Mouse (Mus musculus) kidney, postnatal 0 days (tissue): Measurements from ENCODE around the gene Sik1. TPM values are rescaled to one million over a fixed set of nuclear protein-coding genes. Genes with fewer than 3 reads are reported as not detected.

Experiments
- ATAC-seq: fragments of 200-750 bp; cut with Nextera tagmentation; replicated peaks from 2 replicates; pipeline ENCODE4 v1.8.0; 2017; ENCODE audit warnings: low read depth, moderate number of reproducible peaks, moderate TSS enrichment, moderate library complexity; ENCODE audit not compliant: low FRiP score
- DNase-seq: peaks from one replicate; pipeline ENCODE4 v3.0.0-alpha.2; 2016; ENCODE audit warnings: low spot score
- H3K27ac ChIP-seq: fragments of 300-500 bp; sonication (generic); 2 replicates; pipeline ENCODE4 v1.5.1; 2014; ENCODE audit warnings: mild to moderate bottlenecking
- H3K27me3 ChIP-seq: fragments of 300-500 bp; sonication (generic); 2 replicates; pipeline ENCODE4 v1.6.1; 2014; ENCODE audit warnings: low read length, mixed read lengths; ENCODE audit not compliant: insufficient read depth
- H3K36me3 ChIP-seq: fragments of 300-500 bp; sonication (generic); 2 replicates; pipeline ENCODE4 v1.6.1; 2014; ENCODE audit warnings: low read length, mixed read lengths; ENCODE audit not compliant: insufficient read depth
- H3K4me1 ChIP-seq: fragments of 300-500 bp; sonication (generic); replicated peaks from 2 replicates; pipeline ENCODE4 v1.6.1; 2014; ENCODE audit warnings: antibody characterized with exemption, low read length, mixed read lengths; ENCODE audit not compliant: insufficient read depth
- H3K4me2 ChIP-seq: fragments of 300-500 bp; sonication (generic); 2 replicates; pipeline ENCODE4 v1.6.1; 2014; ENCODE audit warnings: mild to moderate bottlenecking, low read length, moderate library complexity, mixed read lengths
- H3K4me3 ChIP-seq: fragments of 300-500 bp; sonication (generic); replicated peaks from 2 replicates; pipeline ENCODE4 v1.5.1; 2014; ENCODE audit warnings: low read depth, low read length
- H3K9ac ChIP-seq: fragments of 300-500 bp; sonication (generic); 2 replicates; pipeline ENCODE4 v1.6.1; 2014; ENCODE audit warnings: low read depth, low read length
- H3K9me3 ChIP-seq: fragments of 300-500 bp; sonication (generic); replicated peaks from 2 replicates; pipeline ENCODE4 v1.6.1; 2016; ENCODE audit warnings: low read length, inconsistent platforms, mixed read lengths
- CTCF ChIP-seq: IDR thresholded peaks from 2 replicates; pipeline ENCODE4 v1.5.1; 2016; ENCODE audit warnings: antibody characterized with exemption, low read depth, mild to moderate bottlenecking, moderate library complexity
- WGBS: fragments of 180-500 bp; shearing (Covaris S2); extraction: QIAGEN DNeasy Blood & Tissue Kit; methylation state at CpG from one replicate; pipeline ENCODE4 v1.1.7; 2014; 5-methylcytosine and 5-hydroxymethylcytosine counted together
- polyA plus RNA-seq: library from polyadenylated mRNA; unstranded; fragments of >200 nt; fragmentation: Nextera tagmentation; extraction: Ambion mirVana; gene quantifications from 2 replicates; pipeline ENCODE4 v1.2.1, GENCODE M21; 2015

Sik1 gene
- polyA plus RNA-seq, 1 experiment from 2014 or later = 17.2 TPM

DNA sequence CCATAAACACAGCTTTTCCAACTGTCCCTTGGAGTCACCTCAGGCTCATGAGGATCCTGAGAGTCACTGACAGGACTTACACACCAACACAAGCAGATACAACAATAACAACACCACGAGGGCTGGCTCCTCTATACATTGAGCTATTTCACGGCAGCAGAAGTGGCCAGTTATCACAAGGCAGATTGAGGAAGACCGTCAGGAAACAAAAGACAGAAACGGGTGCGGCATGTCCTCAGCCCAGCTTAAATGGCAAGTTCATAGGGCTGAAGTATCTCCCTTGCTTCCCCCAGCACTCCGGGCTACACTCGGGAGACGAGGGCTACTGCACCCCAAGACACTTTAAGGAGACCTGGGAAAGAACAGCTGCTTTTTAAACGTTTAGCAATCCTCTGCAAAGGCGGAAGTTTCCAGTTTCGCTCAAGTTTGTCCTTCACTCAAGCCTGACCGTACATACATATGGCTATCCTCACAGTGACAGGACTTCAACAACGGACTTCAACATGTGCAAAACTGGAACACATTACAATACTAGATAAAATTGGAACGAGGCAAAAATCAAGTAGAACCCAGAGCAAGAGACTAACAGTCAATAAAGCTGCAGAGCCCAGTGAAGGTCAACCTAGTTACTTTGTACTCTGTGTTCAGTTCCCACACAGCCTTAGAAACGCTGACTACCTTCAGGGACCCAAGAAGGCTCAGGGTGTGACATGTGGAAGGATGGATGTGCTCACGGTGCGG lies 2.0 kb downstream of the Sik1 start:
- H3K4me2 ChIP-seq = peak overlapping the region; percentile 70
- no peaks in the 10 kb centered on the region for H3K9me3 ChIP-seq
- 22% methylated on average over 17 of the region's 17 CpGs for WGBS
- H3K9ac ChIP-seq = peak overlapping the region; percentile 52; the same call in 1 of the 2 replicates
- H3K4me3 ChIP-seq = peak overlapping the region; percentile 94
- DNase-seq = peak; percentile 70
- H3K27me3 ChIP-seq = no peaks in the 10 kb centered on the region
- peaks cover 27% of the 10 kb centered on the region for H3K4me1 ChIP-seq
- ATAC-seq = no peak
- H3K36me3 ChIP-seq = peaks cover 26% of the 10 kb centered on the region
- TF ChIP-seq CTCF = no peak
- peak overlapping the region; percentile 68 for H3K27ac ChIP-seq

DNA sequence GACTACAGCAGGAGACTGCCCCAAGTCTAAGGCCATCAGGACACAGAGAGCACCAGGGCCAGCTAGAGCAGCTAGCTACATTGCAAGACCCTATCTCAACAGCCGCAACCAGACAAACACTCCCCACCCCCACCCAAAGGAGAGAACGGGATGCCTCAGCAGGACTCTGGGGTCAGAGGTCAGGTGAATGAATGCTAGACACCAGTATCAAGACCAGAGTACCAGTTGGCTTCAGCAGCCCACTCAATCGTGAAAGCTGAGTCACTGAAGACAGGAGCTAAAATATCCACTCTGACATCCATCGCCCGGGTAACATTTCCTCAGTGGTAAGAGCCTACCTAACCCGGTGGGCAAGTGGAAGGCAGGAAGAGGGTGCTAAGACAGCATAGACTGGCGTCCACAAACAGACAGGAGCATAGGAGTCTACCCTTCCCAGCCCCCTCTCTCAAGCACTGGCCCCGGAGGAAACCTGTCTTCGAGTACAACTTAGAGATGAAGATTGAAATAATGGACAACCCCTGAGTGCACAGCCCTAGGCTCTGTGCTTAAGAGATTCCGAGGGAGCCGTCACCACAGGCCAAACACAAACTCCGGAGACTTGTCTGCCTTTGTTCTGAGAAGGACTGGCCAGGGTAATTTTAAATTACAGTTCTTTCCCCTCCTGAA lies 2.7 kb downstream of the Sik1 start:
- Histone ChIP-seq H3K9ac (peak overlapping the region; percentile 52; the same call in 1 of the 2 replicates), H3K27me3 (no peaks in the 10 kb centered on the region), H3K4me1 (peaks cover 27% of the 10 kb centered on the region), H3K9me3 (no peaks in the 10 kb centered on the region), H3K27ac (peak overlapping the region; percentile 68), H3K4me3 (peak overlapping the region; percentile 94), H3K36me3 (peaks cover 32% of the 10 kb centered on the region), H3K4me2 (peak overlapping the region; percentile 70)
- WGBS = 39% methylated on average over 12 of the region's 12 CpGs
- ATAC-seq (no peak), DNase-seq (no peak)
- no peak for TF ChIP-seq CTCF

DNA sequence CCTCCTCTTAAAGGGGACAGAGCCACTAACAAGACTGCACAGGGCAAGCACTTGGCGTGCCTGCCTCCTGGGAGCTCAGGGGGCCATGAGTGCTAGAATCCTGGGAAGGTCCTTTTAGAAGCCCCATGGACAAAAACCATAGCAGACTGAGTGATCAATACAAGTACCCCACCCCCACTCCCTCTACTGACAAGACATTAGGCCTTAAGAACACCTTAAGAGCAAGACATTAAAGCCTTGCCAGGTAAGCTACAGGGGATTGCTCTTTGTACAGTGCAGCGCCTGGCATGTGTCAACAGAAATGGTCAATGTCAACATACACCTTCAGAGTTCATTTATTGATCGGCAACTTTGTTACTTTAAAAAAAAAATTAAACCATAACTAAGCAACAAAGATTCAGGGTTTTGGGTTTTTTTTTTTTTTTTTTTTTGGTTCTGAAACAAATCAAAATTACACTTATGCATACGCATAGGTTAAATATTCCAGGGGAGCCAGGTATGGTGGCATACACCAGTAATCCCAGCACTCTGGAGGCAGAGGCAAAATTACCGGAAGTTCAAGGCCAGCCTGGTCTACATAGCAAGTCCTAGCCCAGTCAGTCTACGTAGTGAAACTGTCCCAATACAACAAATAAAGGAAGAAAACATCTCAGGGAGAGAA lies 3.7 kb downstream of the Sik1 start:
- ATAC-seq = no peak
- no peak for TF ChIP-seq CTCF
- peak overlapping the region; percentile 6; the same call in 1 of the 2 replicates for H3K4me2 ChIP-seq

DNA sequence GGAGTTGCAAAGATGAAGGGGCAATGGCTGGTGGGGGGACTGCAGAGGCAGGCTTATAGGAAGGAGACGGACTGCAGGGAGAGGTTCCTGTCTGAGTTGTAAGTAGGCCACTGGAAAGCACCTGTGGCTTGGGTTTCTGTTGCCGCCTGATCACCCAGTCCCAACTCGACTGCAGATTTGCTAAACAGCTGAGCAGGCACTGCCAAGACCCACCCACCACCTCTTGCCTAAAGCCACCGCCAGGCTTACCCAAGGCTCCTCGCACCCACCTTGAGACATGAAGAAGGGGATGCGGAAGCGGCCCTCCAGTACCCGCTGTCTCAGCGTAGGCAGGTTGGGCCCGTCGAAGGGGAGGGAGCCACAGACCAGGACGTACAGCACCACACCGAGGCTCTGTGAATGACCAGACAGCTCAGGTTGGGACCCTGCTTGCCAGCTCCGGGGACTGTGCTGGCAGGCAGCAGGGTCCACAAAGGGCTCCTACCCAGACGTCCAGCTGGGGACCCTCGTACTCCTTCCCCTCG lies 5.1 kb downstream of the Sik1 start:
- H3K36me3 ChIP-seq = peaks cover 56% of the 10 kb centered on the region
- H3K9ac ChIP-seq = no peak overlapping the region
- no peak for DNase-seq
- H3K4me3 ChIP-seq = no peak overlapping the region
- no peak for TF ChIP-seq CTCF
- 93% methylated on average over 17 of the region's 17 CpGs for WGBS
- no peaks in the 10 kb centered on the region for H3K27me3 ChIP-seq
- no peaks in the 10 kb centered on the region for H3K9me3 ChIP-seq
- no peak overlapping the region for H3K4me2 ChIP-seq
- no peak overlapping the region for H3K27ac ChIP-seq
- H3K4me1 ChIP-seq = peaks cover 8% of the 10 kb centered on the region; the same call in 1 of the 2 replicates
- ATAC-seq = no peak

More for the DNA sequence above, 3.7 kb downstream of the Sik1 start:
- H3K9ac ChIP-seq = no peak overlapping the region
- DNase-seq = no peak
- H3K36me3 ChIP-seq = peaks cover 41% of the 10 kb centered on the region
- H3K27ac ChIP-seq = no peak overlapping the region
- H3K4me1 ChIP-seq = peaks cover 18% of the 10 kb centered on the region
- no peaks in the 10 kb centered on the region for H3K9me3 ChIP-seq
- H3K27me3 ChIP-seq = no peaks in the 10 kb centered on the region
- no peak overlapping the region for H3K4me3 ChIP-seq
- WGBS = 87% methylated on average over 6 of the region's 6 CpGs

DNA sequence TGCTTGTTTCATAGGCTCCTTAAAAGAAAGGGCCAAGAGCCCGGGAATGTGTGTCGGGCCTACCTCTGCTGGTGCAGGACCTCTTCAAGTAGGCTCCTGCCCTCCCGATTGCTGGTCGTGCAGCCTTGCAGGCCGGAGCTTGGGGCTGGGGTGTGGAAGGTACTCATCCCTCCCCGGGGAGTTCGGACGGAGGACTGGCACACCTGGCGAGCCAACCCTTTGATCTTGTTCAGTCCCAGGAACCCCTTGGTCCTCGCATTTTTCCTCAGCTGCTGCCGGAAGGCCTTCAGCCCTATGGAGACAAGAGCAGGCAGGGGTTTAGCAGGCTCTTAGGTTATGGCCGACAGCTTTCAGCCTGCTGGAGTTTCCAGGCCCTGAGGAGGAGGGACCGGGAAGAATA lies 8.6 kb downstream of the Sik1 start:
- 0 out of 2 replicates have a peak, but pooled peaks cover 4% of the 10 kb centered on the region for H3K4me1 ChIP-seq
- no peak for TF ChIP-seq CTCF
- no peak for ATAC-seq
- no peak overlapping the region for H3K9ac ChIP-seq
- H3K4me2 ChIP-seq = no peak overlapping the region
- no peak for DNase-seq
- WGBS = 87% methylated on average over 13 of the region's 13 CpGs
- H3K36me3 ChIP-seq = peaks cover 63% of the 10 kb centered on the region
- no peak overlapping the region for H3K27ac ChIP-seq
- H3K9me3 ChIP-seq = no peaks in the 10 kb centered on the region
- H3K4me3 ChIP-seq = no peak overlapping the region
- H3K27me3 ChIP-seq = no peaks in the 10 kb centered on the region

DNA sequence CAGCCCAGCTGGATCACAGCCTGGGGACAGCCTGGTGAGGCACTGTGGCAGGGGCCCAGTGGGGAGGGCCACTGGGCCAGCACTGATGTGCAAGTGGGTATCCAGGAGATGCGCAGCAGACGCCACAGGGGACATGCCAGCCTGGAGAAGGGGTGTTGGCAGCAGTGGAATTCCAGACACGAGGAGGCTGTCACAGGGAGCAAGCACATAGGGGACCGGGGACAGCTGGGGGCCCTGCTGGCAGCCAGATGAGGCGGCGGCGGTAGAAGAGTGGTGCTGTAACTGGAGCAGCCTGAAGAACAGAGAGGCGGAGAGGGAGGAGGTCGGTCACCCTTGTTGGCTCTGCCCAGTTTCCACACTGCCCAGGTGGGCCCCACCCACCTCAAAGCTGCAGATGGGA lies 9.3 kb downstream of the Sik1 start:
- Histone ChIP-seq H3K4me3 (no peak overlapping the region), H3K9me3 (no peaks in the 10 kb centered on the region), H3K27me3 (no peaks in the 10 kb centered on the region), H3K9ac (no peak overlapping the region), H3K4me2 (no peak overlapping the region), H3K4me1 (0 out of 2 replicates have a peak, but pooled peaks cover 4% of the 10 kb centered on the region), H3K36me3 (peaks cover 63% of the 10 kb centered on the region), H3K27ac (no peak overlapping the region)
- no peak for TF ChIP-seq CTCF
- DNase-seq (no peak), ATAC-seq (no peak)
- WGBS = 74% methylated on average over 9 of the region's 9 CpGs
